Mouse (Mus musculus): ENCODE data around the gene Sox8.

The Sox8 gene

DNA sequence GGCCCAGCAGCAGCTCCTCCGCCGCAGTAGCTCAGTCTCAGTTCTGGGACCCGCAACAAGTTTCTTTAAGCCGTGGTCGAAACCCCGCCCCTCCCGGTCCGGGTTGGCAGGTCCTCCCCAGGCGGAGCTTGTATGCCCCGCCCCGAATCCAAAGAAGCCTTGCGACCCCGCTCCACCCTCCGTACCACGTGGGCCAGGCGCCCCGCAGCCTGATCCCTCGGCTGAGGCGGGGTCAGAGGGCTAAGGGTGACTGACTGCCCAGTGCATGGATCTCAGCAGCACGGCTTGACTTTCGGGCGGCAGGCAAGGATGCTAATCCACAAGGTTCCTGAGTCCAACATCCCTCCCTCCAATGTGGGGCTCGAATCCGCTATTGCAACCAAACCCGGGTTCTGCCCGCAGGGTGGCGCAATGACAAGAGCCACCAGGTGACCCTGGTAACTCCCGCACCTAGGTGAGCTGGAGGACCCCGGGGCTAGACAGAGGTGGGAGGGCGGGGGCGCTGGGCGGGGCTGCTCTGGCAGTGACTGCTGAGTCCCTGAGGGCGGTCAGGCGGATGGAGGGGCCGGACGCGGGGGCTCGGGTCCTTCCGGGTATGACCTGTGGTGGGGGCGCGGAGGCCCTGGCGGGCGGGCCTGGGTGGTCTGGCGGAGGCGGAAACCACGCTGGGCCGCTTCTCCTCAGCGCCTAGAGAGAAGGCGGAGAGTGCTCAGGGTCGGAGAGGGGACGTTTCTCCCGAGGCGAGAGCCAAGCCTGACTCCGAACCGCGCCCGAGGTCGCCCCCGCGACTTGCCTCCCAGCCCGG, at the start of gene Sox8:
Gene Sox8 (minus strand): TSS at position 39 of the 805 bp plus-strand sequence.
- DNase-seq (ENCODE audit: low read depth, low spot score), result peak; percentile 89

DNA sequence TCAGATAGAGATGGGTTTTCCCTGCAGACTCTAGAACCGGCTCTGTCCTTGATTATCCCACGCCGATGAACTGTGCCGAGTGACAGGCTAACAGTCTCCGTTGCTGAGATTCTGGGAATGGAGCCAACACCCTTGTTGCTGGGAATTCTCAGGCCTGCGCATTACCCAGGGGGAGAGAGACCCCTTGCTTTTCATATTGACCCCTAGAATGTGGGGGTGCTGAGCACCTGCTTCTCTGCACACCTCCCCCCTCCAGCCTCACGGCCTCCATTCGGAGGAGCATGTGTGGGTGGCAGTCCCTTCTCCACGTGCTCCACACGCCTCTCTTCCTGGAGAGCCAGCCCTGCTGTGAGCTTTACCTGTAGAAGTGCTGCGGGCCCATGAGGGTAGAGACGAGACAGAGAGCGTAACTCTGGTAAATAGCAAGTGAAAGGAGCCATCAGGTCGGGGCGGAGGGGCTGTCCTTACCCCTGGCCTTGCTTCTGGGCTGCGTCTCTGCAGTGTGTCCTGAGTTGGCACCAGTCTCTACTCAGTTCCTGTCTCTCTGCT, 48.1 kb upstream of the Sox8 start:
- DNase-seq (ENCODE audit: low read depth, low spot score), result no peak

DNA sequence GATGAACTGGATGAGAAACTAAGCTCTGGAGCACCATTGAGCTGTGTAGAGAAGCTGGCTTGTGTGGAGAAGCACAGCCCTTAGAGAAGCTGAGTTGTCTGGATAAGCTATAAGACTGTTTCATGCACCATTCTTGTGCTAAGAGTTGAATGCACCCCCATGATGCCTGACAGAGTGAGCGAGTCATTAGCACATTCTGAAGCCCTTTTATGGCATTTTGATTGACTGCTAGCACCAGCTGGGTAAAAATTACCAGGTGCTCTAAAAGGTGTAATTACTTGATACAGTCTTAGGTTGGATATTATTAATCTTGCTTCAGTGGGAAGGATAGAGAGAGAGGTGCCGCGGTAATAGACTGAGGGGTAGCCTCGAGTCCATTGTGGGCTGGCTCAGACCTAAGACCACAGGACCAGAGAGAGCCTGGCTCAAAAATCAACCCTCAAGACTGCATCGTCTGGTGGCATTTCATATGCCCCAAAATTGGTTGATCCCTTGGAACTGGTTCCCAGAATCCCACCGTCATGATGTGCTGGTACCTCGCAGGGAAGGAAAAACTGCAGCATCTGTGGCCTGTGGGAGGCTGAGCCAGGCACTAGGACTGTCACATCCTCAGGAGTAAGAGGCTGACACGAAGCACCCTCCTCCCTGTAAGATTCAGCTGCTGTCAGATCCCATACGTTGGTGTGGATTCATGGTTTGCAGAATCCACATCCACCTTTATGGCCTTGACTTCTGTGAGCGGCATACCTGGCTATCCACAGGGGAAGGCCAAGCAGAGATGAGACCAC, 44.4 kb upstream of the Sox8 start:
- DNase-seq (ENCODE audit: low read depth, low spot score), result no peak

DNA sequence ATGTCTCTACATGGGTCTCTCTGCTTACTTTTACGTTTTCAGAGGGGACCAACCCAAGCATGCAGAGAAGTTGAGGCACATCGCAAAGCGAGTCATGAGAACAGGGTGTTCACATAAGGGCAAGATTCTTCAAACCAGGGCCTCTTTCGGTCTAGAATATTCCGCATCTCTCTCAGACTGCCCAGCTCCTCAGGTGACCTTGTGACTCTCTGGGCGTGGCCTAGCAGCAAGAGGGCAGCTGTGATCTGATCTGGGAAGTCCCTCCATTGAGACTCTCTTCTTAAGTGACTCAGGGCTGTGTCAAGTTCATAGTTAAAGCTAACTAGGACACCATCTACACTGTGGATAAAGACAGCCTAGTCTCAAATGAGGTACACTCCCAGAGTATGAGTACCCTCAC, 42.8 kb upstream of the Sox8 start:
- peak; percentile 20 for DNase-seq (ENCODE audit: low read depth, low spot score)

DNA sequence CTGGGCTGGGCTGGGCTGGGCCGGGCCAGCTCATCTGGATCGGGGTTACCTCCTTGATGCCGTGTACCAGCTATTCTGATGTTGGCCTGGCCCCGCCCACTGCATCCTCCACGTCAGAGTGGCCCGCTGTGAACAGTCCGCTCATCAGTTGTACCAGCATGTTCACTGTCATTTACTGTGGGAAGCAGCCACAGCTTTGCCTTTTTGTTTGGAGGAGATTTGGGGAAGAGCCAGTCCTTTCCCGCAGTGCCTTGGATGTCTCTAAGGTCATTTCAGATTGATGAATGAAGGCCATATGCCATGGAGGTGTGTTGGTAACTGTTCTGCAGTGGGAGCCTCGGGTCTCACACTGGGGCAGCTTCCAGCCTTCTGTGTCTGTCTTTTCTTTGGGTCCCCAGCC, 42.1 kb upstream of the Sox8 start:
- no peak for DNase-seq (ENCODE audit: low read depth, low spot score)

DNA sequence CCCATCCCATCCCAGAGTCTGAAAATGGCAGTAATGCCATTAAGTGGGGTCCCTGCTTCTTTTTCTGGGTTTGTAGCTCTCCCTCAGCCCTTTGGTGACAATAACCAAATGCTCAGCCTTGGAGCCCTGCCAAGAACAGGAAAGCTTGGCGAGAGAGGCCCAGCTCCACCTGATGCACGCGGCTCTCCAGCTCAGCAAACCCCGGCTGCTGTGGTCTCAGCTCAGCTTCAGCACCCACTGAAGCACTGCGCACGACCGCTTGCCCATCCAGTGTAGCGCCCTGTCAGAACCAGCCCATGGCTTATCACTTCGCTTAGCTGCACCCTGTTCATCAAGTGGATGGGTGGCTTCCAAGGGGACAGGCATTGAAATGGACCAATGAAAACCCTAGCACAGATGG, 39.7 kb upstream of the Sox8 start:
- no peak for DNase-seq (ENCODE audit: low read depth, low spot score)

DNA sequence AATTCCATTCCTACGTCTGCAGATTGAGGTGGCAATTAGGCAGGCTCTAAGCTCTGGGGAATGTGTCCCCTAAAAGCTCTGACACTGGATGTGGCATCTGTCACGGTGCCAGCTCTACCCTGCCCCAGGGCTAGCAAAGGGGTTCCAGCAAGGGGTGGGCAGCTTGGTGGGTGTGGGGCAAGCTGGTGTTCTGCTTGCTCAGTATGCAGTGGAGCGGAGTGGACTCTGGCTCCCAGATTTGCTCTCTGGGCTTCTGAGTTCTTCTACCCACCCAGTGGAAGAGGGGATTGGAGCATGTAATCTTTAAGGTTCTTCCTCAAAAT, 39.0 kb upstream of the Sox8 start:
- DNase-seq (ENCODE audit: low read depth, low spot score), result no peak

DNA sequence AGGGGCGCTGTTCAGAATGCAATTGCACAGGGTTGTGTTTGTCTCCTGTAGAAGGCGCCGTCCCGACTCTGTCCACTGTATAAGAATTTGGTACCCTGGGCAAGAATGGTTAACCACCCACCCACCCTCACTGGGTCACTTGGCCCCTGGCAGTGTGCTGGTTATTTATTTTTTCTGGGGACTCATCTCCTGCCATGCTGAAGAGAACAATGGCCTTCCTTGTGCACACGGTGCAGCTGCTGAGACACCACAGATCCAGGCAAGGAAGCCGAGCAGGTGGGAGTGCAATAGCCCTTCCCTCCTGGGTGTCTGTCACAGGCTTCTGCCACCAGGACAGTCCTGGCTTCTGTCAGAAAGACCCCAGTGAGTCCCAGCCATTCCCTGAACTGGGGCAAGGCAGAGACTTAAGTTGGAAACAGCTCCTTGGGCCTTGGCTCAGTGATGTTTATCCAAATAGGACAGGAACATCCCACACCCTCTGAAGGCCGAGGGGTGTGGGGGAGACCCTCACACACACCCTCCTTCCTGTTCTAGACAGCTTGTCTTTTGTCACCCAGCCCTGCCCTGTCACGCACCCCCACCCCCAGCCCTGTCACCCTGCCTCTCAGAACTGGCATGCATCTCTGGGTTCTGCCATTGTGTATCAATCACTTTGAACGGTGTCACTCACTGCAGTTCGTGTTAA, 38.5 kb upstream of the Sox8 start:
- no peak for DNase-seq (ENCODE audit: low read depth, low spot score)

DNA sequence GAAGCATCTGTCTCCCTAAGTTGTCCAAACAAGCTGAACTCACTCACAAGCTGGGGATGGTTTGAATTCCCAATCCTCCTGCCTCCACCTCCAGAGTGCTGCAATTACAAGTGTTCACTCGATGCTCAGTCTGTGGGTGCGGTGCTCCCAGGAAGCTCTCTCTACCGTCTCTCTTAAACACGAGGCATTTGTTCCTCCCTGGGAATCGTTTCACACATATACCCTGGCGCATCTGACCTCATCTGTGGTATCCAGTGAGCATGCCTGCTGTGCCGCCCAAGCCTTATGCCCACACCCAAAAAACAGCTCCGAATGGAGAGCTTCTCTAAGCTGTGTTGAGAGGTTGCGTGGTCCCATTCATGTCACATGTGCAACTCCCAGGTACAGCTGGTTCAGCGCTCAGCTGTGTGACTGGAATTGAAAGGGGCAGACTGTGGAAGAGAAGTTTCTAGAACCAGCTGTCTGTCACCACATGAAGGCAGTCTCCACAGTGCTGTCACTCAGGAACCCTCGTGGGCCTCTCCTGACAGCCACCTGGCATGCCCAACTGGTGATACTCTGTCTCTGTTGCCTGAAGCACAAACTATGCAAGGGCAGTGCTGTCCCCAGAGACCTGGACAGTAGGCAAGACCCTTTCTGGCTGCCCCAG, 37.8 kb upstream of the Sox8 start:
- DNase-seq (ENCODE audit: low read depth, low spot score), result no peak

DNA sequence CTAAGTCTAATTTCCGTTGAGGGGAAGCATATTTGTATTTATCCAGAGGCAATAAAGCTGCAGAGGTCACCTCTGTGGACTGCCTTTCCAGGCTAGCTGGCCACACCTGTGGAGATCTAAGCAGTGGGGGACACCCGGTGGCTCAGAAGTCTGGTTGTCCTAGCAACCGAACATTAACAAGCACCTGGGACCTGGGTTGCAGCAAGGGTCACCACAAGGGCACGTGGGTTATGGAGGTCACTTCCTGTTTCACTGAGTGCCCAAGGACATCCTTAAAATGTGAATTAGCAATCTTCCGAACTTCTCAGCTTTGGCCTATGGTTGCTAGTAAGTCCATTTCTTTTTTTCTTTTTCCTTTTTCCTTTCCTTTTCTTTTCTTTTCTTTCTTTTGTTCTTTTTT, 33.7 kb upstream of the Sox8 start:
- peak; percentile 67 for DNase-seq (ENCODE audit: low read depth, low spot score)

DNA sequence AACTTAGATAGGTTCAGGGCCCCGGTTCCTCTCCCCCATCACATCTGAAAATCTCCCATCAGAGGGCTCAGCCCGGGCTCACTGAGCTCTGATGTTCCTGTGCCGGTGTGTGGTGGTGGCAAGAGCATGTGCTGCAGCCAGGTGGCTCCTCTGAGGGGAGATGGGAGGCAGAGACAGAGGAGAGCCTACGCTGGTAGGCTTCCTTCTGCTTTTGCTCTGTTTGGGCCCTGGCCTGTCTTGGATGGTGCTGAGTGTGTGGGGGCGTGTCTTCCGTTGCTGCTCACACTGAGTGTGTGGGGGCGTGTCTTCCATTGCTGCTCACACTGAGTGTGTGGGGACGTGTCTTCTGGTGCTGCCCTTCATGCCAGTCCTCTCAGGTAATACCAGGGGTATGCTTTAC, 31.9 kb upstream of the Sox8 start:
- DNase-seq (ENCODE audit: low read depth, low spot score), result peak; percentile 62

DNA sequence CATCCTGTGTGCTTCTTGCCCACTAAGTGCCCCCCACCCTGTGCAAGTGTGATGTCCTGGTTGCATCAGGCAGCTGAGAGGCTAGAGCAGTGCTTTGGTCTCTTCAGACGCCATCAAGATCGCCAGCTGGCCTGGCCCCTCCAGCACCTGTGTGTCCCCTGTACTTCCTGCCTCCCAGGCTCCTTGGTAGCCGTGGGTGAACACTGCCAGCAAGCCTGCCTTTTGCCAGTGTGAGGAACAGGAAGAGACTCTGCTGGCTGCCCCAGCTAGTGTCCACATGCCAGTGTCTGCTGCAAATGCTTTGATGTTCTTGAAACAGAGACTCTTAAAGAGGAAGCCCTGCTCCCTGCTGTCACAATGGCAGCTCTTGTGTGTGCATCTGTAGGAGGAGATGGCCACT, 27.1 kb upstream of the Sox8 start:
- no peak for DNase-seq (ENCODE audit: low read depth, low spot score)

DNA sequence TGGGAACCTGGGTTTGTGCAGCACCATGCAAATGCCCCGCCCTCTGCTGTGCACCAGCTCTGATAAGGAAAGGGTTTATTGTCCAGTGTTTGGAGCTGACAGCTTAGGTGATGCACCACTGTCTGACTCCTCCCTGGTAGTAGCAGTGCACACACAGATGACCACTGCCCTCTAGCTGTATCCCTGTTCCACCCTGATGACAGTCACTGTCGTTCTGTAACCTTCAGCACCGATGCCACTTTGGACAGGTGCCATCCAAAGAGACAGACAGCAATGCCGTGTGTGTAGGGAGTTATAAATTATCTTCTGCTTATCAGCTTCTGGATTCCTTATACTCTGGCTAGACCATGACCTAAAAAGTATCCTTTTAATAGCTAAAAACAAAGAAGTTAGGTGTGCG, 25.0 kb upstream of the Sox8 start:
- DNase-seq (ENCODE audit: low read depth, low spot score), result no peak

DNA sequence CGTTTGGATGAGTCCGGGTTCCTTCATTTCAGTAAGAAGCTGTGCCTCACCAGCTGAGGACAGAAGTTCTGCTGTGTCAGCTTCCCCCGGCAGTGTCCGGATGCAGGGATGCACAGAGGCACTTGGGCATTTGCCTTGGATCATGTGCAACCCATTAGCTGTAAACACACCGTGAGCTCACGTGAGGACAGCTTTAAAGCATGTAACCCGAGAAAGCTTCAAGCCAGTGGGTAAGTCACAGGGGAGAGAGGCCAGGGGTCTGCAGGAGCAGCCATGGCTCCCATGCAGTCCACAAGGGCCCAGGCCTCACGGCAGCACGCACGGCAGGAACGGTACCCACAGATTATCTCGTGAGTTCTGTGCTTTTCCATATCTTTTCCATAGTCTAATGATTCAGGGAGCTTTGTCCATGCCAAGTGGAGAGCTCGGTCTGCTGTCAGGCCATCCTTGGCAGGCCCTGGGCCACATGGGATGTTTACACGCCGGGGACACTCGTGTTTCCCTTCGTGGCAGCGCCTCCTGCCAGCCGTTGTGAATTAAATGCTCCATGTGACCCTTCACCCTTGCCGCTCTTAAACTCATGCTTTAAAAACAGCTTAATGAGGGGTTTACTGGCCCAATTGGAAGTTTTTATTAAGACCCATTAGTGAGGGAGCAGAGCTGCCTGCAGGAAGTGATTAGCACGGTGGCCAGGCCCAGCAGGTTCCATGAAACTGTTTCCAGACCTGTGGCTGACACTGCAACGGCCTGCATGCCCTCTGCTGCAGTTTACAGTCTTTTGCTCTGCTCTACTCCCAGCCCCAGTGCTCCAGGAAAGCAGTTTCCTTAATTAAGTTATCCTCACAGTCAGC, 23.1 kb upstream of the Sox8 start:
- no peak for DNase-seq (ENCODE audit: low read depth, low spot score)

DNA sequence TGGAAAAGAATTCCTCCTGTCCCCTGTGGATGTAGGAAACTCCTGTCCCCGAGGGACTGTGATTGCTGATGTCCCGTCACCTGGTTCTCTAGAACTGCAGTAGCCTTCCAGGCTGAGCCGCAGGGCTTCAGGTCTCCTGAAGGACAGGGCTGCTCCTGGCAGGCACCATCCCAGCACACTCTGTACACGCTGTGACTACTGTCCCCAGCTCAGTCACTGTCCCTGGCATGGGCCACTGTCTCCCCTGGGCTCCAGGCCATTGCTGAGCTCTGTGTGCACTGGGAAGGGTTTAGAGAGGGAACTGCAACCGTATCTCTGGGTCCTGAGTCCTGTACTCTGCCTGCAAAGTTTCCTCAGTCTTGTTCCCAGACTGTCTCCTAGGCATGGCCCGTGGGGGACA, 21.9 kb upstream of the Sox8 start:
- no peak for DNase-seq (ENCODE audit: low read depth, low spot score)

DNA sequence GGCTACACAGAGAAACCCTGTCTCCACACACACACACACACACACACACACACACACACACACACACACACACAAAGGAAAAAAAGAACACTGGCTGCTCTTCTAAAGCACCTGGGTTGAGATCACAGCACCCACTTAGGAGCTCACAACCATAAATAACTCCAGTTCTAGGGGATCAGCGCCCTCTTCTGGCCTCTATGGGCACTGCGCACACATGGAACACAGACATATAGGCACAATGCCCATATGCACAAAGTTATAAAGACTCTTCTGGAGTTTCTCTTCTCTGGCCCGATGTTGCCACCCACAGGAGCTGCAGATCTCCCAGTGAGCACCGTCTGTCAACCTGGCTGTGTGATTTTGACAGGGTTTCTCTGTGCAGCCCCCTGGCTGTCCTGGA, 20.5 kb upstream of the Sox8 start:
- DNase-seq (ENCODE audit: low read depth, low spot score), result no peak

DNA sequence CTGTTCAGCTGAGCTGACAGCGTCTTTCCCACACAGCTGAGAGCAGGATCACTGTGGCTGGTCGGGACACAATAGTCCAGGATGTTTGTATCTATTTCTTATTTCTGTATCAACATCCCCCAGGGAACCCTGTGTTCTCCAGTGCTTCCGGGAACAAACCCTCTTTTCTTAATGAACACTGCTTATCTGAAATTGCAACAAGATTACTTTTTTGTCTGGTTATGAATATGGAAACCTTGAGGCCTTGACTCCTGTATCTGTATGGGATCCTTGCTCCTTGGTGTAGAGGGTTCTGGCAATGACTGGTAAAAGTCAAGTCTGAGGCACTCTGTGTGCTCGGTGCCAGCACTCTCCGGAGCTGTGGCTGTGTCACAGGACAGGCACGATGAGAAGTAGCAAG, 19.6 kb upstream of the Sox8 start:
- DNase-seq (ENCODE audit: low read depth, low spot score), result no peak

DNA sequence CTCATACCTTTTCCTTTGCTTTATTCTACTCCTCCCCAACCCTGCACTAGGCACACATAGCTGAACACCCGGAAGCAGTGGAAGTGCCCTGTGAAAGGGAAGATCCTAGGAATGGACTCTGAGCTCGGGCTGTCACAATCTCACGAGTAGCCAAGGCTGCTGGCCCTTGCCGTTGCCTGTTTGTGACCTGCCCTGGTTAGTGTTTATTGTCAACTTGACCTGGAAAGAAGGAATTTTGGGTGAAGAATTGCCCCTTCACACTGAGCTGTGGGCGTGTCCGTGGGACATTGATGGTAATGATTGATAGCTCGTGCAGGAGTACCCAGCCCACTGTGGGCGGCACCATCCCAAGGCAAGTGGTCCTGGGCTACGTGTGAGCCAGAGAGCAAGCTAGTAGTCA, 14.2 kb upstream of the Sox8 start:
- no peak for DNase-seq (ENCODE audit: low read depth, low spot score)

DNA sequence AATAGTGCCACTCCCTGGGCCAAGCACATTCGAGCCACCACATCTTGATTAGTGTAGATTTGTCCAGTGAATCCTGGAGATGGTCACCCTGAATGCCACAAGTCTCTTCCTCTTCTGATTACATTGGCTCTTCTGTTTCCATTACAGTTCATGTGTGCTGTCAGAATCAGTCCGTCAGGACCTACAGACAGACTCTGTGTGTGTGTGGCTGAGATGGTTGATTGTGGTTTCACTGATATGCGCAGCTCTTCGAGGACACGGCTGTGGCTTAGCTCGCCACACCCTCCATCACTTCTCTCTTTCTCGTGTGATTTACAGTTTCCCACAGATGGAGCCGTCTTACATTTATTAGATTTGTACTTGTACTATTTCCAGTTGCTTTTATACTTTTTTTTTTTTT, 13.4 kb upstream of the Sox8 start:
- no peak for DNase-seq (ENCODE audit: low read depth, low spot score)

DNA sequence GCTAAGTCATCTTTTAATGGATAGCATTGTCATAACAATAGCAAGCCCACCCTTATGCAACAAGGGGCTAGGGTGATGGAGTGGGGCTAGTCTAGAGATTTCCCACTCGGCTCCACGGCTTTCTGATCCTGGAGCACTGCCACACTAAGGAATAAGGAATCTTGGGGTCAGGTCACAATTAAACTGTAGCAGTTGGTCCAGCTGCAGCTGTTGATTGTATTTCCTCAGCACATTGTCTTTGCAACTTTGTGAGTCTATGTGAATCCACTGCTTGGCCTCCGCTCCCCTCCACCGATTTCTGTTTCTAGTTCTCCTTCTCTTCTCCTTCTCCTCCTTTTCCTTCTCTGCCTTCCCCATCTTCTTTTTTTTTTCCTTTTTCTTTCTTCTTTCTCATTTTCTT, 12.6 kb upstream of the Sox8 start:
- DNase-seq (ENCODE audit: low read depth, low spot score), result no peak

DNA sequence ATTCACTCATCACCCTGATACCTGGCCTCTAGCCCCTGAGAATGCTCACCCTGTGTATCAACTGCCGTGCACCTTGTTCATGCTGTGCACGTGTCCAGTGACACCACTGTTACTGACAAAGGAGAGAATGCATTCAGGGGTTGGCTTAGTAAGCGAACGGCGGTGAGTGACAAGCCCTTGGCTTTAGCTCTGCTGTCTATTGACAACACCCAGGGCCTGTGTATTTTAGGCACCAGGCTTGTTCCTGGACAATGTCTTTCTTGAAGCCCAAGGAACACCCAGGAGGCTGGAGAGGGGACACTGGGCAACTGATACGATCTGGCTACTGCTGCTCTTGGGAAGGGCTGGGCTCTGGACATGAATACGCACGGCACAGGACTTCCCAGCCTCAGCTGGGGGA, 11.6 kb upstream of the Sox8 start:
- no peak for DNase-seq (ENCODE audit: low read depth, low spot score)
